Mouse (Mus musculus) midbrain, embryonic 16.5 days (tissue): ENCODE measurements around the gene Itga9. TPM values are rescaled to one million over a fixed set of nuclear protein-coding genes. Genes with fewer than 3 reads are reported as not detected.

Source experiments
- ATAC-seq: fragments of 200-750 bp; cut with Nextera tagmentation; 2 replicates; pipeline ENCODE4 v1.8.0; 2017; ENCODE audit warnings: moderate TSS enrichment
- H3K27ac ChIP-seq: fragments of 300-500 bp; sonication (generic); 2 replicates; pipeline ENCODE4 v1.5.1; 2014; ENCODE audit warnings: mild to moderate bottlenecking, low read length, mixed read lengths
- H3K27me3 ChIP-seq: fragments of 300-500 bp; sonication (generic); 2 replicates; pipeline ENCODE4 v1.6.1; 2014; ENCODE audit warnings: low read depth, low read length, mixed read lengths; ENCODE audit not compliant: control insufficient read depth, insufficient read depth
- H3K36me3 ChIP-seq: fragments of 300-500 bp; sonication (generic); 2 replicates; pipeline ENCODE4 v1.6.1; 2014; ENCODE audit warnings: mild to moderate bottlenecking, low read length, moderate library complexity, mixed read lengths; ENCODE audit not compliant: control insufficient read depth, insufficient read depth
- H3K4me1 ChIP-seq: fragments of 300-500 bp; sonication (generic); 2 replicates; pipeline ENCODE4 v1.6.1; 2014; ENCODE audit warnings: mild to moderate bottlenecking, low read length, mixed read lengths; ENCODE audit not compliant: control insufficient read depth, insufficient read depth
- H3K4me2 ChIP-seq: fragments of 300-500 bp; sonication (generic); 2 replicates; pipeline ENCODE4 v1.6.1; 2014; ENCODE audit warnings: mild to moderate bottlenecking, low read length, mixed read lengths
- H3K4me3 ChIP-seq: fragments of 300-500 bp; sonication (generic); 2 replicates; pipeline ENCODE4 v1.5.1; 2014; ENCODE audit warnings: low read depth, mild to moderate bottlenecking, low read length, moderate library complexity, mixed read lengths
- H3K9ac ChIP-seq: fragments of 300-500 bp; sonication (generic); 2 replicates; pipeline ENCODE4 v1.6.1; 2014; ENCODE audit warnings: low read depth, low read length, mixed read lengths
- H3K9me3 ChIP-seq: fragments of 300-500 bp; sonication (generic); replicated peaks from 2 replicates; pipeline ENCODE4 v1.6.1; 2014; ENCODE audit warnings: mild to moderate bottlenecking, low read length, mixed read lengths; ENCODE audit not compliant: control insufficient read depth, poor library complexity, severe bottlenecking
- WGBS: fragments of 180-500 bp; shearing (Covaris S2); extraction: QIAGEN DNeasy Blood & Tissue Kit; methylation state at CpG from one replicate; pipeline ENCODE4 v1.1.7; 2014; 5-methylcytosine and 5-hydroxymethylcytosine counted together
- polyA plus RNA-seq: library from polyadenylated mRNA; unstranded; fragments of >200 nt; fragmentation: Nextera tagmentation; extraction: Ambion mirVana; gene quantifications from 2 replicates; pipeline ENCODE4 v1.2.1, GENCODE M21; 2015

Itga9 gene
- polyA plus RNA-seq, 1 experiment from 2014 or later, result 1.0 TPM

DNA sequence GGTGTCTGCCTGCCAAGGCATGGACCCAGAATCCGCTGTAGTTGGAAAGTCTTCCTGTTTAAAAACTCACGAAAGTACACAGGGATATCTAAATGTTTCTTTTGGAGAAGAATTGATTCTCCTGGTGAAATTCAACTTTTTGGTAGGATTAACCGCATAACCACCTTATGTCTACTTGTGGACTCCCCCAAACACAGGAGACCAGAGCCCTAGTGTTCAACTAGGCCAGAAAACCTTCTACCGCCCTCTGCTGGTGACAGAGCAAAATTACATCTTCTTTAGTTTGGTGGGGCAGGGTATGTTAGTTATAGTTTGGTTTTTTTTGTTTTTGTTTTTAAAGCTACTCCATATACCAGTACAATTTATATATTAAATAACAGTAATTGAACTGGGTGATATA is 264.6 kb downstream of the Itga9 start:
- Histone ChIP-seq H3K9me3 (no peaks in the 10 kb centered on the region), H3K4me2 (no peak overlapping the region), H3K4me1 (no peaks in the 10 kb centered on the region), H3K27ac (no peak overlapping the region), H3K27me3 (no peaks in the 10 kb centered on the region), H3K4me3 (no peak overlapping the region), H3K9ac (no peak overlapping the region), H3K36me3 (no peaks in the 10 kb centered on the region)
- 59% methylated on average over 4 of the region's 4 CpGs for WGBS
- ATAC-seq, result no peak

DNA sequence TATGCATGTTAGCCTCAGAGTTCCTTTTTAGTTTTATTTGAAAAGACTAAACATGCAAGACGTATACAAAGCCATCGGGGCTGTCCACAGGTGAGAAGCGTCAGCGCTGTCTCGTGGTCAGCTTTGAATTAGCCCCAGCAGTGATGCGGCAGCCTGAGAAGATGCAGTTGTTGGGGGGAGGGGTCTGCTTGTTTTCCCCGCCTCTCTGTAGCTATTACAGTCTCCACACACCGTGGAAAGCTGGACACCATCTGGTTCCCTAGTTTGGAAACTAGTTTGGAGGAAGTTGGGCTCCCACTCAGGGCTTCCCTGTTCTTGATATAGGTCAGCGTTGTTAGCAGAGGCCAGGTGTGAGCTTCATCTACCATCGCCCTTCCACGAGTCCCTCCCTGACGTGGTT is 266.5 kb downstream of the Itga9 start:
- 91% methylated on average over 12 of the region's 12 CpGs for WGBS
- no peaks in the 10 kb centered on the region for H3K36me3 ChIP-seq

DNA sequence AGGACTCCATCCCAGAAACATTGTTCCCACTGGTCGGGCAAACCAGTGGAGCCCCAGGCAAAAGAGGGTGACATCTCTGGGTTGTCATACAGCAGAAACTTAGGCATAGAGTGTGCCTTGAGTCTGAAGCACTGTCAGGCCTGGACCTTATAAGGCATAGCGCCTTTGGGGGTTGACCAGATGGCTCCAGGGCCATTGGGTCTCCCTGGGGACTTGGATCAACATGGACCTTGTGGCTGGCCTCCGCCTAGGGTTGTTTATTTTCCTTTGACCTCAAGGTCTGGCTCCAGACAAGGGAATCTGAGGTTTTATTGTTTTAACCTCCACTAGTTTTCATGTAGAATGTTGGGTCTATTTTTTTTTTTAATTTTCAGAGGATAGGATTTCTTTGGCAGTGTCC is 267.1 kb downstream of the Itga9 start:
- no peaks in the 10 kb centered on the region for H3K36me3 ChIP-seq
- H3K9ac ChIP-seq, result no peak overlapping the region
- no peak overlapping the region for H3K27ac ChIP-seq
- 84% methylated on average over 3 of the region's 3 CpGs for WGBS
- no peak overlapping the region for H3K4me3 ChIP-seq
- H3K27me3 ChIP-seq, result no peaks in the 10 kb centered on the region
- no peak for ATAC-seq
- H3K4me1 ChIP-seq, result no peaks in the 10 kb centered on the region
- H3K4me2 ChIP-seq, result no peak overlapping the region
- H3K9me3 ChIP-seq, result no peaks in the 10 kb centered on the region

More for the DNA sequence above, 266.5 kb downstream of the Itga9 start:
- H3K9ac ChIP-seq, result no peak overlapping the region
- H3K4me1 ChIP-seq, result no peaks in the 10 kb centered on the region
- no peak overlapping the region for H3K4me2 ChIP-seq
- no peak overlapping the region for H3K27ac ChIP-seq
- no peaks in the 10 kb centered on the region for H3K27me3 ChIP-seq
- ATAC-seq, result no peak
- H3K4me3 ChIP-seq, result no peak overlapping the region
- H3K9me3 ChIP-seq, result no peaks in the 10 kb centered on the region

DNA sequence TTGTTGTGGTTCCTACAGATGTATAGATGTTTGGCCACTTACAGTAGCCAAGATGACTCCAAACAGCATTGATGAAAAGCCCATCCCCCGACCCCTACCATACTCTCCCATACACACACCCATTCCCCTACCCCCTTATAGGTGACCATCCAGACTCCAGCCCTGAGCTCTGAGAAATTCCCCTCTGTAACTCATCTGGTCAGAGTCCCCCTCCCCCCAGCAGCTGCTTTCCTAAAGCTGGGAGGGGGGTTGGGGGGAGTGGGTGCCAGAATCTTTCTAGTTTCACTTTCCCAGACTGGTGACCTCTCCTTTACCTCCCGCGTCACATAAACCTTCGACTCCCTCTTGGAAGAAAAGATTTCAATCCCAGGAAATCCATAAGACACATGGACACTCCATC is 269.2 kb downstream of the Itga9 start:
- Histone ChIP-seq H3K9ac (no peak overlapping the region), H3K36me3 (no peaks in the 10 kb centered on the region), H3K4me1 (no peaks in the 10 kb centered on the region), H3K4me3 (no peak overlapping the region), H3K27me3 (no peaks in the 10 kb centered on the region), H3K9me3 (no peaks in the 10 kb centered on the region), H3K27ac (no peak overlapping the region), H3K4me2 (no peak overlapping the region)
- no peak for ATAC-seq
- 91% methylated on average over 4 of the region's 4 CpGs for WGBS

DNA sequence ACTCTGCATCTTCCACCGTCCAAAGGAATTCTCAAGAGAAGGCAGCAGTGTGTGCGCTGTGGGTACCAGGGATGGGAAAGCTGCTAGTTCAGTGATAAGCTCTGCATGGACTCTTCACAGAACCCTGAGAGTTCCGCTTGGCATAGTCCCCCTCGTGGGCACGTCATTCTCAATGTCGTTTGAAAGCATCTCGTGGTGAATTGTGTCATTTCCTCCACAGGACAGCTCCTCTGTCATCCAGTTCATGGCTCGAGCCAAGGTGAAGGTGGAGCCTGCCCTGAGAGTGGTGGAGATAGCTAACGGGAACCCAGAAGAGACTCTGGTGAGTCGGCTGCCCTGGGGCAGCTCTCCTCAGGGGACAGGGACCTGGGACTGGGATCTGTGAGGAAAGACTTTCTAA is 270.4 kb downstream of the Itga9 start:
- Histone ChIP-seq H3K4me3 (no peak overlapping the region), H3K4me1 (no peaks in the 10 kb centered on the region), H3K27me3 (no peaks in the 10 kb centered on the region), H3K36me3 (no peaks in the 10 kb centered on the region), H3K9ac (no peak overlapping the region), H3K4me2 (no peak overlapping the region), H3K27ac (no peak overlapping the region), H3K9me3 (no peaks in the 10 kb centered on the region)
- no peak for ATAC-seq
- 80% methylated on average over 10 of the region's 10 CpGs for WGBS

DNA sequence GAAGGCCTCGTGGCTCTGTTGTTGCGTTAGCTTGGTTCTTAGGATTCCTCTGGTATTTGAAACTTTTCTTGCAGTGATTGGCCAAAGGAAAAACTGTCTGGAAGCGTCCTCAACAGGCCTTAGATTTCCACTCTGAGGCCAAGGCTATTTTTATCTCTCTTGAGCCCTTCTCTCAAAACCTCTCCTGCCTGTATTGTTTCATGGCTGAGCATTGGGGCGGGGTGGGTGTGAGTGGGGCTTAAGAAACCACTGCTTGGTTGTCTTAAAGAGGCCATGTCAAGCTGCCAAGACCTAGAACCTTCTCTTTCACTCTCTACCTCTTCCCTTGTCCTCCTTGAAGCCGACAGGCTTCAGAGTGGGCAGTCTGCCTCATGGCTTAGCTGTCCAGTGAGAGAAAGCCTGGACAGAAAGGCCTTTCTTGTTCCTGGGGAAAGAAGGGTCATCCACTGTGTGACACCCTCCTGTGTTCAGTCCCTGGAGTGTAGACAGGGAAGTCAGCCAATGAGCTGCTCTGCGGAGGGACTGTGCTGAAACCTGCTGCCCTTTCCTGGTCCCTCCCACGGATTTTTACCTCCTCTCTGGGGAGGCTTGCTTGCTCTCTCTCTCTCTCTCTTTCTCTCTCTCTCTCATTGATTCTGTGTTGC is 271.0 kb downstream of the Itga9 start:
- Histone ChIP-seq H3K4me2 (no peak overlapping the region), H3K9me3 (no peaks in the 10 kb centered on the region), H3K36me3 (no peaks in the 10 kb centered on the region), H3K4me3 (no peak overlapping the region), H3K27ac (no peak overlapping the region), H3K4me1 (no peaks in the 10 kb centered on the region), H3K9ac (no peak overlapping the region), H3K27me3 (no peaks in the 10 kb centered on the region)
- no peak for ATAC-seq
- WGBS, result 84% methylated on average over 7 of the region's 7 CpGs

DNA sequence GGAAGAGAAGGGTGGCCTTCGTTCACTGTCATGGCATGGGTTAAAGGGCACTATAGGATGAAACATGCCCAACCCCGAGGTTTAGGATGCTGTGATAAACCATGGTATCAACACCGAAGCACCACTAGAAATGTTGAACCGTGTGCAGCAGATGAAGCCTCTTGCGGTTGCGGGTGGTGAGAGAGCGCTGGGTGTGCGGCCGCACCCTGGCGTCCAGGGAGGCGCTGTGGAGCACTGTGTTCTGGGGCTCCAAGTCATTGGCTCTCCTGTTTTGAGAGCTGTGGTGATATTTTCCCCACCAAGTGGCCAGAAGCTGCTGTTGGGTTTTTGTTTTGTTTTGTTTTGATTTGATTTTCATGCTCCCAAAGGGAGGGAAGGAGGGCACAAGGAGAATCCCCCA is 272.1 kb downstream of the Itga9 start:
- Histone ChIP-seq H3K36me3 (no peaks in the 10 kb centered on the region), H3K9me3 (no peaks in the 10 kb centered on the region), H3K27me3 (no peaks in the 10 kb centered on the region), H3K27ac (no peak overlapping the region), H3K9ac (no peak overlapping the region), H3K4me3 (no peak overlapping the region), H3K4me1 (no peaks in the 10 kb centered on the region), H3K4me2 (no peak overlapping the region)
- WGBS, result 86% methylated on average over 11 of the region's 11 CpGs
- ATAC-seq, result no peak

DNA sequence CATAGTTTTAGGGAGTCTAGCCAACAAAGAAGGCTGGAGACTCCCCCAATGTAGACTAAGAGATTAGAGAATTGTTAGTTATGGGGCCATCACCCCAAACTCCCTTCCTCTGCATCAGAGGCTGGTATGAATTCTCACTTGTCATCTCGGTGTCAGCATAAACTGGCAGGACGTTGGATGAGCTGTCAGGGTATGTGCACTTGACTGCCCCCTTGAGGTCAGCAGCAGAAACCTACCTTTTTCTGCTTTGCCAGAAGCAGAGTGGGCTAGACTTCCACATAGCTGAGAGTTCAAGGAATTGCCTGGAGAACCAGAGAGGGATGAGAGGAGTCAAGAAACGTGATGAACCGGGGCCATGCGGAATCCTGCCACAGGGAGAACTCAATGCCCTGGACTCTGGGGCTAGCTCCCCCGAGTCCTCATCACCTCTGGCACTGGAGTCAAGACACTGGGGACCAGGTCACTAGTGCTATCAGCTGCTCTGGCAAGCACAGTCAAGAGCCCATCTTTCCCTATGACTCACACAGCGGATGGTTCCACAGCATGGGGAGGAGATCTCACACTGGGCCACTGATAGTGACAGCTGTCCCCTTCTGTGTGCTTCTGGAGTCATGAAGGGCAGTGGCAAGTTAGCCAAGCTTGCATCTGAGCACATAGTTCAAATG is 274.9 kb downstream of the Itga9 start:
- Histone ChIP-seq H3K27me3 (no peaks in the 10 kb centered on the region), H3K36me3 (no peaks in the 10 kb centered on the region), H3K27ac (no peak overlapping the region), H3K4me2 (no peak overlapping the region), H3K4me1 (no peaks in the 10 kb centered on the region), H3K9ac (no peak overlapping the region), H3K4me3 (no peak overlapping the region), H3K9me3 (no peaks in the 10 kb centered on the region)
- WGBS, result 73% methylated on average over 7 of the region's 7 CpGs
- no peak for ATAC-seq

DNA sequence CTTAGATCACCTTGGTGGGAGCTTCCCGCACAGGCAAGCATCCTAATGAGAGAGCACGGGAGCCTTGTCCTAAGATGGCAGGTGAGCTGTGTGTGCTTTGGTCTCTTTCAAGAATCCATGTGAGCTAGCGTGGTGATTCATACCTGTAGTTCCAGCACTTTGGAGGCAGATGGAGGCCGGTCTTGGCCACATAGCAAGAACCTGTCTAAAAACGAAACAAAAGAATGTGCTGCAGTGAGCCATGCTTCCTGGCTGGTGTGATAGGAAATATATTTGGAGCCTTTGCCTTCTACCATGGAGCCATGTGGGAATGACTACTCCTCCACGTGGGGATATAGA is 275.4 kb downstream of the Itga9 start:
- no peaks in the 10 kb centered on the region for H3K9me3 ChIP-seq
- no peaks in the 10 kb centered on the region for H3K4me1 ChIP-seq
- H3K9ac ChIP-seq, result no peak overlapping the region
- 89% methylated on average over 6 of the region's 6 CpGs for WGBS
- H3K36me3 ChIP-seq, result no peaks in the 10 kb centered on the region
- no peak for ATAC-seq
- H3K27ac ChIP-seq, result no peak overlapping the region
- H3K4me2 ChIP-seq, result no peak overlapping the region
- H3K27me3 ChIP-seq, result no peaks in the 10 kb centered on the region
- no peak overlapping the region for H3K4me3 ChIP-seq
